Mouse (Mus musculus): ENCODE measurements around the gene Man1a.

GRCm38 (mm10) chr10:54076420-54076819 is at the start of gene Man1a:
- no peak for TF ChIP-seq POLR2A (IDR thresholded peaks at IDR 0.05; ENCODE audit: borderline replicate concordance, extremely low read depth, insufficient read depth, insufficient read length, poor library complexity, severe bottlenecking)
- no peak for TF ChIP-seq CTCF (IDR thresholded peaks at IDR 0.05; ENCODE audit: borderline replicate concordance, extremely low read depth, insufficient read depth, insufficient read length)

All from brain, embryonic 14.5 days (tissue).